Mouse (Mus musculus): ENCODE results near the gene Dazap1.

GRCm38 (mm10) chr10:80316359-80316781, 55.1 kb downstream of the Dazap1 start:
- TF ChIP-seq CTCF (IDR thresholded peaks at IDR 0.05; ENCODE audit: low read depth, low read length) (no peak), POLR2A (IDR thresholded peaks at IDR 0.05; ENCODE audit: borderline replicate concordance, low read depth, low read length) (no peak)

Data from bone marrow macrophage, adult 2 months (primary cell).